Mouse (Mus musculus) 3134 (cell line): Measurements from ENCODE around the gene Tmem174.

Experiments used
- DNase-seq: peaks from one replicate; pipeline ENCODE4 v3.0.0-alpha.2; 2011; ENCODE audit warnings: low spot score; ENCODE audit not compliant: insufficient read length; ENCODE audit errors: extremely low read depth

Tmem174 gene

GRCm38 (mm10) chr13:98586817-98587575, 50.2 kb downstream of the Tmem174 start:
- no peak for DNase-seq
